Mouse (Mus musculus): ENCODE data around the gene Ctdsp1.

DNA sequence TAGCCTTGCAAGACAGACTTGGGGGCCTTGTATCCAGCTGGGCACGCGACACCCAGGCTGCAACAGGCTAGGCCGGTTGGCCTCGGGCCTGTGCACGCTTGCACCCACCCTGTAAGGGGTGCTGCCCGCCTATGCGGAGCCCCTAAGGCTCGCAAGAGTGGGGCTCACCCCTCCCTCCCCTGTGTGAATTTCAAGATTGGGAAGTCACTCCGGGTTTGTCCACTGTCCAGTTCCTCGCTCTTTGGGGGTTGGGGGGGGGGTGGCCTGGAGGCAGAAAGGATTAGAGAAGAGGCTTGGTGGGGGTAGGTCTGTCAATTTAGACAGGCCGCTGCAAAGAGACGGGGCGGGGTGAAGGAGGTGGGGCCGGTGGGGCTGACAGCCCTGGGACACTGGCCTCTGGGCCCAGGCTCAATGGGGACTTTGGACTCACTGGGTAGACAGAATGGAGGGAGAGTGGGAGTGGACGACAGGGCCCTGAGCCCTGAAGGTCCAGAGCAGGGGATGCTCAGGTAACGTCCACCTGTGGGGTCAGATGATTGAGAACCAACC lies 1.2 kb downstream of the Ctdsp1 start:
- no peak for TF ChIP-seq CTCF (IDR thresholded peaks at IDR 0.05; ENCODE audit: extremely low read depth, insufficient read length, insufficient replicate concordance, low read depth, low read length)
- no peak; the same call in 1 of the 2 replicates for TF ChIP-seq POLR2A (IDR thresholded peaks at IDR 0.05; ENCODE audit: low read depth, low read length)
